Mouse (Mus musculus): ENCODE results near the gene Acad8. TPM values are rescaled to one million over a fixed set of nuclear protein-coding genes. Genes with fewer than 3 reads are reported as not detected.

Acad8 gene
- total RNA-seq (2014; rRNA removed; ENCODE audit: low replicate concordance): 33.7 and 45.9 TPM in 2 replicates
- polyA plus RNA-seq (2015; fragmentation: Nextera tagmentation; extraction: Ambion mirVana): 40.3 and 40.5 TPM in 2 replicates

DNA sequence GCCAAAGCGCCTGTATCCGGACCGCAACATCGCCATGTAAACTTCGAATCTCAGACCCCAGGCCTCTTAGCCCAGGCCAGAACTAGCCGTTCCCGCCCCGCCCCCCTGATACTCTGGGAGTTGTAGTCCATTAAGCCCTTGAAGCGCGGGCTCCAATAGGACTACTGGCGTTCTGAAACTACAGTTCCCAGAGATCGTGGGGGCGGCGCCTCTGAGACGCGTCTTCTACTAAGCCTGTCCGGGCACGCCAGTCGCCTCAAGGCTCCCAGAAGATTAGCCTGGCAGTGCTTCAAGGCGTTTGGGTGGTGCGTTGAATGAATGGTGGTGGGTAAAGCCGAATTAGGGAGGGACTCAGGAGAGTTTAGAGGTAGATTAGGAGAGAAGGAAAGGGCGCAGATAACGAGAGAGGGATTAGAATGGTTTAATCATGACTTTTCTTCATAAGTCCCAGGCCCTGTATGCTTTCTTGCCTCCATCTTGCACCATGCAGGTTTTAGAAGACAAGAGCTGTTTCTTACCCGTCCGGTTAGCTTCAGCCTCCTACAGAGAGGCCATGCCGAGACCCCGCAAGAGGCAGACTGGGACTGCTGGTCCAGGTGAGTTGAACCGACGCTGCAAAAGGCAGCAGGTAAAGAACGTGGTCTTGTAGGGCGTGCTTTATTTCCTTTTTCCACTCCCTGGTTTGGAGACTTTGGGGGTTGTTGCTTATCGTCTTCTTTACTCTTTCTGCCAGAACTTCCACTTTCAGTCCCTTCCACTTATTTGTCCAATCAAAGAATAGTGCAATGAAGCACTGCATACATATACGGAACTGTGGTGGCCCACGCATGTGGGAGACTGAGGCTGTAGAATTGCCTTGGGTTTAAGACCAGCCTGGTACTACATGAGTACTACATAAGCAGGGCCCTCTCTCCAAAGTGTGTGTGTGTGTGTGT lies at the start of gene Acad8, which contains the start of gene Thyn1:
Gene Acad8, minus strand, starts transcription at position 106 of the 935 bp plus-strand sequence.
Gene Thyn1, plus strand, starts transcription at position 250 of the 935 bp plus-strand sequence.
- H3K36me3 ChIP-seq (replicated peaks; ENCODE audit: control insufficient read depth, insufficient read depth, low read length): peaks cover 17% of the 10 kb centered on the region
- peak within 1 kb of the TSS; percentile 86 for H3K9ac ChIP-seq (replicated peaks; ENCODE audit: low read depth, low read length)
- TF ChIP-seq CTCF (IDR thresholded peaks at IDR 0.05; ENCODE audit: low read depth): no peak
- no peak for TF ChIP-seq EP300 (IDR thresholded peaks at IDR 0.05; ENCODE audit: low read depth)
- H3K4me3 ChIP-seq (ENCODE audit: low read depth, low read length): peak within 1 kb of the TSS; percentile 89
- H3K4me2 ChIP-seq (ENCODE audit: low read depth, low read length): peak within 1 kb of the TSS; percentile 92
- H3K27me3 ChIP-seq (ENCODE audit: control insufficient read depth, insufficient read depth, low read length): no peaks in the 10 kb centered on the region
- ATAC-seq (ENCODE audit: insufficient read depth, low read depth) (peak; percentile 100), DNase-seq (ENCODE audit: low spot score) (peak; percentile 96)
- H3K27ac ChIP-seq (ENCODE audit: low read depth): peak within 1 kb of the TSS; percentile 71
- H3K4me1 ChIP-seq (ENCODE audit: control insufficient read depth, insufficient read depth): peaks cover 18% of the 10 kb centered on the region
- 1% methylated on average over 35 of the region's 35 CpGs for WGBS
- no peaks in the 10 kb centered on the region for H3K9me3 ChIP-seq (replicated peaks; ENCODE audit: control insufficient read depth, low read length)

DNA sequence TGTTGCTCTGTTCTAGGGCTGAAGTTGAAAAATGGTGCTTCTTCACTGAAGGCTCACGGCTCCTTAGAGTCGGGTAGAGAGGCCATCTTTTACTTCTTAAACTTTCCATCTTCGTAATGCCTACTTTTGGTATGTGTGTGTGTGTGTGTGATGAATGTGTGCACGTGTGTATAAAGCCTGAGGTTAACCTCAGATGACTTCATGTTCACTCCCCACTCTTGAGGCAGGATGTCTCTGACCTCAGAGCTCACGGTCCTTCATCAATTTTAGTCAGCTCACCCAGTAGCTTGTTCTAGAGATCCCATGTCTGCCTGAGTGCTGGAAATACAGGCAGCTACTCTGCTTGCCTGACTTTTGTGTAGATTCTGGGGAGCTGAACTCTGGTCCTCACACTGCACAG lies 44.5 kb upstream of the Acad8 start:
- no peak overlapping the region for H3K9ac ChIP-seq (replicated peaks; ENCODE audit: low read depth, low read length)
- H3K4me2 ChIP-seq (ENCODE audit: low read depth, low read length): no peak overlapping the region
- DNase-seq (ENCODE audit: low spot score) (no peak), ATAC-seq (ENCODE audit: insufficient read depth, low read depth) (no peak)
- no peaks in the 10 kb centered on the region for H3K27me3 ChIP-seq (ENCODE audit: control insufficient read depth, insufficient read depth, low read length)
- TF ChIP-seq CTCF (IDR thresholded peaks at IDR 0.05; ENCODE audit: low read depth) (no peak), EP300 (IDR thresholded peaks at IDR 0.05; ENCODE audit: low read depth) (no peak)
- H3K4me1 ChIP-seq (ENCODE audit: control insufficient read depth, insufficient read depth): no peaks in the 10 kb centered on the region
- H3K9me3 ChIP-seq (replicated peaks; ENCODE audit: control insufficient read depth, low read length): no peaks in the 10 kb centered on the region
- 93% methylated on average over 5 of the region's 5 CpGs for WGBS
- no peak overlapping the region for H3K27ac ChIP-seq (ENCODE audit: low read depth)
- H3K4me3 ChIP-seq (ENCODE audit: low read depth, low read length): no peak overlapping the region
- H3K36me3 ChIP-seq (replicated peaks; ENCODE audit: control insufficient read depth, insufficient read depth, low read length): peaks cover 84% of the 10 kb centered on the region

DNA sequence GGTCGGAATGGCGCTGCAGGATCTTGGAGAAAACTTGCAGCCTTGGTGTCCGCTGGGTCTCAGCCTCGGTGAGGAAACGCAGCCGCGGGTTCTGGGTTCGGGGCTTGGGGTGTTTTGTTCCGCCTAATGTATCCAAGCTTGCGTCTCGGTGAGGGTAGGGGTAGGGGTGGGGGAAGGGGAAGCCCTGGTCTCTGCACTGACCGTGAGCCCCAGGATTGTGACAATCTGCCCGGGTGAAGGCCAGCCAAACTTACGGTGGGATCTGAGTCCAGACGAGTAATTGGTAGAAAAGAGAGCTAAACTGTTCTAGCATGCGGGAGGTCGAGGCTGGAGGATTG lies 31.4 kb upstream of the Acad8 start:
- Histone ChIP-seq H3K9ac (replicated peaks; ENCODE audit: low read depth, low read length) (peak overlapping the region; percentile 93), H3K4me2 (ENCODE audit: low read depth, low read length) (peak overlapping the region; percentile 92), H3K9me3 (replicated peaks; ENCODE audit: control insufficient read depth, low read length) (no peaks in the 10 kb centered on the region), H3K36me3 (replicated peaks; ENCODE audit: control insufficient read depth, insufficient read depth, low read length) (no peaks in the 10 kb centered on the region), H3K27me3 (ENCODE audit: control insufficient read depth, insufficient read depth, low read length) (no peaks in the 10 kb centered on the region), H3K4me1 (ENCODE audit: control insufficient read depth, insufficient read depth) (peaks cover 24% of the 10 kb centered on the region), H3K4me3 (ENCODE audit: low read depth, low read length) (peak overlapping the region; percentile 93), H3K27ac (ENCODE audit: low read depth) (peak overlapping the region; percentile 89)
- DNase-seq (ENCODE audit: low spot score) (no peak), ATAC-seq (ENCODE audit: insufficient read depth, low read depth) (peak; percentile 3; the same call in 1 of the 2 replicates)
- WGBS: under 1% methylated on average over 17 of the region's 17 CpGs
- TF ChIP-seq EP300 (IDR thresholded peaks at IDR 0.05; ENCODE audit: low read depth) (no peak), CTCF (IDR thresholded peaks at IDR 0.05; ENCODE audit: low read depth) (no peak)

DNA sequence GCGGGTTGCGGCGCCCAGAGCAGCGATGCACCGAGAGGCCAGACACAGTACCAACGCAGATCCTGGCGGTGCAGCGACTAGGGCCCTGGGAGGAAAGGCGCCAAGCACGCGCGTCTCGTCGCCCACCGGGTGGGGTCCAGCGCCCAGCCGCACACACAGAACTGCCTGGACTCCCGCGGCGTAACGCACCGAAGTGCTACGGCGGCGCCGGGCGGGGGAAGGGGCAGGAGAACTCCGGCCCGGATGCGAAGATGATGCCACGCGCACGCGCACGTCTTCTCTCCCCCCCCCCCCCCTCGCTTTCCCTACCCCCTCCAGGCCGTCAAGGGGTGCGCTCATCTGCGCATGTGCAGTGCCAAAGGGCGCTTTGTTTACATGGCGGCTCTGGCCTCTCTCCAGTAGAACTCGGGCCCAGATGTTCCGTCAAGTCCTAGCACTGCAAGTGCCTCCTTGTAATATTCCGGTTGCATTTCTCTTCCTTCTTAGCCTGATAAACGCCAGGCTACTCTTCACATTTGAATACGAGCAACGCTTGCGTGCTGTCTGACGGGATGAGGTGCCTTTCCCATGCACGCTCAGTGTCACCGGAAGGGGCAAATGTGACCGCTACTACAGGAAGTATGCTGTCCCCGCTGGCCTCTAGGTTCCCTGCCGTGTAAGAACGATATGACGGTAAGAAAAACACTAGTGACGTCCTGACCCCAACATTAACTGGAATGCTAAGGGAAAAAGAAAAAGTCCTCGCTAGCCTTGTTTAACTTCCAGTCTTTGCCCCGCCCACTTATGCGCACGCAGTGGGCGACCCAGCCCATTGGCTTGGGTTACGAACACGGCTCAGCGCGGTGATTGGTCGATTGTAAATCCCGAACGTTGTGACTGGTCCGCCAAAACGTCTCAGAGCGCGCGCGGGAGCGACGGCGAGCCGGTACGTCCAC lies 30.7 kb upstream of the Acad8 start, which contains the start of the genes Vps26b and Ncapd3:
Gene Vps26b, minus strand, starts transcription at position 238 of the 935 bp plus-strand sequence.
Gene Ncapd3, plus strand, starts transcription at position 348 of the 935 bp plus-strand sequence.
- peak within 1 kb of the TSS; percentile 89 for H3K27ac ChIP-seq (ENCODE audit: low read depth)
- ATAC-seq (ENCODE audit: insufficient read depth, low read depth) (peak; percentile 95), DNase-seq (ENCODE audit: low spot score) (peak; percentile 98)
- H3K4me1 ChIP-seq (ENCODE audit: control insufficient read depth, insufficient read depth): peaks cover 24% of the 10 kb centered on the region
- TF ChIP-seq CTCF (IDR thresholded peaks at IDR 0.05; ENCODE audit: low read depth): no peak
- TF ChIP-seq EP300 (IDR thresholded peaks at IDR 0.05; ENCODE audit: low read depth): 0 out of 2 replicates have a peak, but pooled peaks have one; percentile 36
- H3K9ac ChIP-seq (replicated peaks; ENCODE audit: low read depth, low read length): peak within 1 kb of the TSS; percentile 93
- H3K4me3 ChIP-seq (ENCODE audit: low read depth, low read length): peak within 1 kb of the TSS; percentile 93
- no peaks in the 10 kb centered on the region for H3K27me3 ChIP-seq (ENCODE audit: control insufficient read depth, insufficient read depth, low read length)
- peak within 1 kb of the TSS; percentile 92 for H3K4me2 ChIP-seq (ENCODE audit: low read depth, low read length)
- H3K9me3 ChIP-seq (replicated peaks; ENCODE audit: control insufficient read depth, low read length): no peaks in the 10 kb centered on the region
- H3K36me3 ChIP-seq (replicated peaks; ENCODE audit: control insufficient read depth, insufficient read depth, low read length): no peaks in the 10 kb centered on the region
- WGBS: under 1% methylated on average over 73 of the region's 80 CpGs
